Mouse (Mus musculus) liver, embryonic 13.5 days (tissue): Measurements from ENCODE around the gene Sertad2. TPM values are rescaled to one million over a fixed set of nuclear protein-coding genes. Genes with fewer than 3 reads are reported as not detected.

Source experiments
- ATAC-seq: fragments of 200-750 bp; cut with Nextera tagmentation; 2 replicates; pipeline ENCODE4 v1.8.0; 2017; ENCODE audit warnings: low read depth, mild to moderate bottlenecking, moderate number of reproducible peaks, moderate library complexity
- DNase-seq: peaks from one replicate; pipeline ENCODE4 v3.0.0; 2022
- H3K27ac ChIP-seq: fragments of 300-500 bp; sonication (generic); 2 replicates; pipeline ENCODE4 v1.5.1; 2015; ENCODE audit warnings: moderate library complexity, mild to moderate bottlenecking, inconsistent platforms
- H3K27me3 ChIP-seq: fragments of 300-500 bp; sonication (generic); 2 replicates; pipeline ENCODE4 v1.6.1; 2015; ENCODE audit warnings: mild to moderate bottlenecking, inconsistent platforms
- H3K36me3 ChIP-seq: fragments of 300-500 bp; sonication (generic); 2 replicates; pipeline ENCODE4 v1.6.1; 2015; ENCODE audit warnings: mild to moderate bottlenecking, inconsistent platforms
- H3K4me1 ChIP-seq: fragments of 300-500 bp; sonication (generic); replicated peaks from 2 replicates; pipeline ENCODE4 v1.6.1; 2015; ENCODE audit warnings: inconsistent platforms
- H3K4me2 ChIP-seq: fragments of 300-500 bp; sonication (generic); 2 replicates; pipeline ENCODE4 v1.6.1; 2015; ENCODE audit warnings: inconsistent platforms, mild to moderate bottlenecking, moderate library complexity
- H3K4me3 ChIP-seq: fragments of 300-500 bp; sonication (generic); replicated peaks from 2 replicates; pipeline ENCODE4 v1.5.1; 2015; ENCODE audit warnings: mild to moderate bottlenecking, inconsistent platforms
- H3K9ac ChIP-seq: fragments of 300-500 bp; sonication (generic); 2 replicates; pipeline ENCODE4 v1.6.1; 2015; ENCODE audit warnings: mild to moderate bottlenecking, inconsistent platforms
- H3K9me3 ChIP-seq: fragments of 300-500 bp; sonication (generic); replicated peaks from 2 replicates; pipeline ENCODE4 v1.6.1; 2016; ENCODE audit warnings: inconsistent platforms
- WGBS: fragments of 180-500 bp; shearing (Covaris S2); methylation state at CpG from one replicate; pipeline ENCODE4 v1.1.7; 2015; ENCODE audit not compliant: insufficient replicate concordance; 5-methylcytosine and 5-hydroxymethylcytosine counted together
- polyA plus RNA-seq: library from polyadenylated mRNA; unstranded; fragments of >200 nt; fragmentation: Nextera tagmentation; extraction: Ambion mirVana; gene quantifications from 2 replicates; pipeline ENCODE4 v1.2.1, GENCODE M21; 2015

Sertad2 gene
- polyA plus RNA-seq, 1 experiment from 2014 or later: 37.4 TPM

DNA sequence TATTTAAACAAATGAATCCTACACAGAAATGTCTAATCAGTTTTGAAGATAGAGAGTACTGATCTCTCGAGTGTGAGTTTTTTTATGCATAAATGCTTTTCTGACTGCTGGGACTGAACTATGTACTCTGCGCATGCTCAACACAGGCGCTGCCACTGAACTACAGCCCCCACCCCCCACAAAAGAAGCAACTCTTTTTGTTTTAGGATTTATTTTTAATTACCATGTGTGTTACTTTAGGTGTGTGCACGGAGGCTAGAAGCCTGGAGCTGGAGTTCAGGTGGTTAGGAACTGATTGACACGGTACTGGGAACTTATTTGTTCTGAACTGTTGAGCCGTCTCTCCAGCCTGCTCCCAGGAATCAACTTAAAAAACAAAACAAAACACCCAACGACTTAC lies 7.1 kb downstream of the Sertad2 start:
- Histone ChIP-seq H3K27me3 (0 out of 2 replicates have a peak, but pooled peaks cover 3% of the 10 kb centered on the region), H3K4me1 (peaks cover 19% of the 10 kb centered on the region), H3K4me2 (no peak overlapping the region), H3K9me3 (no peaks in the 10 kb centered on the region), H3K27ac (no peak overlapping the region), H3K4me3 (no peak overlapping the region), H3K9ac (no peak overlapping the region), H3K36me3 (no peaks in the 10 kb centered on the region)
- ATAC-seq: no peak
- WGBS: 70% methylated on average over 7 of the region's 7 CpGs
- DNase-seq: no peak

DNA sequence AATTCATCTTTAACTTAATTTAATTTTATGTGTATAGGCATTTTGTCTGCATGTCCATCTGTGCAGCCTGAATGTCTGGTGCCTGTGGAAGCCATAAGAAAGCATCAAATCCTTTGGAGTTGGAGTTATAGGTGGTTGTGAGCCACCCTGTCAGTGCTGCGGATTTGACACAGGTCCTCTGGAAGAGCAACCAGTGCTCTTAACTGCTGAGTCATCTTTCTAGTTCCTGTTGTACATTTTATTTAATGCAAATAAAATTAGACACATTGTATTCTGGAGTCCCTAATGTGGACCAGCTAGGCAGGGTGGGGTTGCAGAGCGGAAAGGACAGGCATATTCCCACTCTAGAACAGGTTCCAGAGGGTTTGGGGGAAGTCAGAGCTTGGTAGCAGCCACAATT lies 9.0 kb downstream of the Sertad2 start:
- no peaks in the 10 kb centered on the region for H3K36me3 ChIP-seq
- no peaks in the 10 kb centered on the region for H3K9me3 ChIP-seq
- H3K27me3 ChIP-seq: no peaks in the 10 kb centered on the region
- H3K27ac ChIP-seq: no peak overlapping the region
- 81% methylated on average over 2 of the region's 2 CpGs for WGBS
- H3K9ac ChIP-seq: no peak overlapping the region
- H3K4me3 ChIP-seq: no peak overlapping the region
- peaks cover 37% of the 10 kb centered on the region for H3K4me1 ChIP-seq
- no peak for ATAC-seq
- no peak for DNase-seq
- H3K4me2 ChIP-seq: no peak overlapping the region

DNA sequence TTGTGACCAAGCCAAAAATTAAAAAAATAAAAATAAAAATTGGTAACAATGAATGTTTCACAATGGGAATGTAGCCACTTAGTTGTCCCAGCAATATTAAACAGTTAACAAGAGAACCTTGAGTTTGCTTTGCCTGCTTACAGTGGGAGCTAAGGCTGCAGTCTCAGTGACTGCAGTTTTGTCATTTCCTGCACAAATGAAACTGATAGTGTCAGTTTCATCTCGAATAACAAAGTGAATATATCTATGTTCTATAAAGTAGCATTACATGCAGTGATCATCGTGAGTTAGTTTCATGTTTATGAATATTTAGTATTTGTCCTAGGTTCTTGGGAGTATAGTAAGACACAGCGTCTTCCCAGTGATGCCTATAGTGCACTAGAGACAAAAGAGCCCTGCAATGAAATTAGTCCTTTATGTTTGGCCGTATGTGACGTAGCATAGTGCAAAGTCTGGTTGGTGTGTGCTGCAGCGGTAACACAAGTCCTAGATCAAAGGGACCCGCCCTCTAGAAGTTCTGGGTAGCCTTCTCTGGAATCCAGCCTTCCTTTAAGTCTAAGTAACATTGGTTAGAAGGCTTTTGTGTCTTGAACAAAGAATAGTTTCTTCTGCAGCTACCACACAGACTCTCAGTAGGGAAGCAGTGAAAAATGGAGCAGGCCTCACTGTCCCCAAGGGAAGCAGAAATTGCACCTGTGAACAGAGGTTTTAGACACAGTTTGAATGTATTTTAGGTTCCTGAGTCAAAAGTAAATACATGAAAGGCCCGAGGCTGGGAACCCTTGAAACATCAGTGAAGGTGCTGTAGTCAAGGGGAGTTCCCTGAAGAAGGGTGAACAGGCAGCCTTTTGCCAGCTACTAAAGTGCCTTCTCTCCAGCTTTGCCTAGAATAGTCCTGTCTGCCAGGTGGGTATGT lies 10.0 kb downstream of the Sertad2 start:
- peaks cover 43% of the 10 kb centered on the region for H3K4me1 ChIP-seq
- no peaks in the 10 kb centered on the region for H3K27me3 ChIP-seq
- no peak overlapping the region for H3K4me2 ChIP-seq
- no peak overlapping the region for H3K27ac ChIP-seq
- DNase-seq: no peak
- WGBS: 73% methylated on average over 8 of the region's 8 CpGs
- H3K4me3 ChIP-seq: no peak overlapping the region
- H3K9ac ChIP-seq: no peak overlapping the region
- no peaks in the 10 kb centered on the region for H3K36me3 ChIP-seq
- ATAC-seq: no peak
- H3K9me3 ChIP-seq: no peaks in the 10 kb centered on the region

DNA sequence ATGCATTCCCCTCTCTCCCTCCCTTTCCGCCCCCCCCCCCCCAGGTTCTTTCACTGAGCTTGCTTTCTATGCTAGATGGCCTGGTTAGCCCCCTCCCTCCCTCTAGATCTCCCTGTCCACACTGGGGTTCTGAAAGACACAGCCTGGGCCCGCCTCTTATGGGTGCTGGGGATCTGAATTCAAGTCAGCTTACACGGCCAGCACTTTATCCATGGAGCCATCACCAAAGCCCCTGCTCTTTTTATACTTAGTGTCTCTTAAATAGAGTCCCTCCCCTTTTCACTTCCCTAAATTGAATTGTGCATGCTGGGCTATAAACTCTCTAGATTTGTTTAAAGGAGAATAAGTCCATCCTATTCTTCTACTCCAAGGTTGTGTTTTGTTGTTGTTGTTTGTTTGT lies 12.6 kb downstream of the Sertad2 start:
- Histone ChIP-seq H3K4me1 (peaks cover 66% of the 10 kb centered on the region), H3K27ac (peak overlapping the region; percentile 48; the same call in 1 of the 2 replicates), H3K4me3 (no peak overlapping the region), H3K36me3 (no peaks in the 10 kb centered on the region), H3K9me3 (no peaks in the 10 kb centered on the region), H3K27me3 (no peaks in the 10 kb centered on the region), H3K9ac (no peak overlapping the region), H3K4me2 (no peak overlapping the region; the same call in 1 of the 2 replicates)
- WGBS: 44% methylated on average over 2 of the region's 3 CpGs
- DNase-seq: no peak
- ATAC-seq: no peak

DNA sequence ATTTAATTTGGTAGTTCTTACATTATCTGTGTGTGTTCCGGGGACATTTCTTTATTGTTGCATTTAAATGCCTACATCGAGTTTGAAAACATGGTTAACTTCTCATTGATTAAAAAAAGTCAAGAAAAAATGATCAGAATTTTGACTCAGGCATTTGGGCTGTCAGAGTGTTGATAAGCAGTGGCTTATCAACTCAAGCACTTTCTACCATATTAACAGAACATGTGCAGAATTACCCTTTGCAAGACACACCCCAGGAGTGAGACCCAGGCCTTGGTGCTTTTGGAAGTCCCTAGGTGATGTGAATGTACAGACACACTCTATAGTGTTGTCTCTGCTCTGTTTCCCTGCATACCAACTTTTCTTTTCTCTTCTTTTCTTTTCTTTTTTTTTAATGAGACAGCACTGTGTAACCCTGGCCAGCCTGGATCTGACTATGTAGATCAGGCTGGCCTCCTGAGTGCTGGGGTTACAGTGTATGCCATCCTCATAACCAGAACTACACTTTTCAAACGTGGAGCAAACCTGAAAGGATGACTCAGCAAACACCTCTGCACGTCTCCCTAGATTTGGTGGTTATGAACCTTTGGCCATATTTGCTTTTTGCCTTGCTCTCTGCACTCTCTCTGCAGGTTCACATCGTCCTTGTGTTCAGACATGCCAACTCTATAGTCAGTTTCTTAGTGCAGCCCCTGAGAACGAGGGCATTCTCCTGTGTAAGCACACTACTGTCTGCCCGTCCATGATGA lies 13.3 kb downstream of the Sertad2 start:
- H3K4me1 ChIP-seq: peaks cover 72% of the 10 kb centered on the region
- no peaks in the 10 kb centered on the region for H3K9me3 ChIP-seq
- peak; percentile 82 for ATAC-seq
- no peak overlapping the region for H3K4me3 ChIP-seq
- no peak overlapping the region for H3K9ac ChIP-seq
- H3K4me2 ChIP-seq: peak overlapping the region; percentile 30
- DNase-seq: no peak
- no peaks in the 10 kb centered on the region for H3K27me3 ChIP-seq
- WGBS: 44% methylated on average over 7 of the region's 7 CpGs
- peak overlapping the region; percentile 61 for H3K27ac ChIP-seq
- H3K36me3 ChIP-seq: no peaks in the 10 kb centered on the region

DNA sequence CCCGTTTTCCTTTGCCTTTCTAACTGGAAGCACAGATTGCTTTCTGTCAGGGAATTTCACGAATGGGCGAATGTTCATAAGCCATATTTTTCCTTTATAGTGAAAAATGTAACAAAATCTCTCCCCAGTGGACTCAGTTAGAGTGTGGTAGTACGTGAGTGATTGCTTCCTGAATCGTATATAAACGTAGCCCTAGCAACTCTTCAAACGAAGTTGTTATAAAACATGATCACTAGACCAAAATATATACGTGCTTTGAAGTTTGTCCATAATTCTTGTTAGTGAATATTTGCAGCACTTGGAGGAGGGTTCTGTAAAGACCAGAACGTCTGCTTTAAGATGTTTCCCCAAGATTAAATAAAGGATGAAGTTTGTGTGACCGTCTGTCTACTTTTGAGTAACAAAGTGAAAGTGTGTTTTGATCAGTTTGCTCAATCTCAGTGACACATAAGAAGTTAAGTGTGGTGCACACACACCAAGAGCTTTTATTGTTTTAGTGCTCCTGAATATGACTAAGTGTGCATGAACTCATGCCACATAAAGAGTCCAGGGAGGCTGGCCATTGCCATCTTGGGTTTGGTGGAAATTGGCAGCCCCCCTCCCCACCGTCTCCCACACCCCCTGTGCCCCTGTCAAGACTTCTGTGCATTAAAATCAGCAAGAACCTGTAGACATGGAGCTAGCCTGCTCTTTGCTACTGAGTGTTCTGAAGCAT lies 16.3 kb downstream of the Sertad2 start:
- no peak for DNase-seq
- 64% methylated on average over 11 of the region's 11 CpGs for WGBS

DNA sequence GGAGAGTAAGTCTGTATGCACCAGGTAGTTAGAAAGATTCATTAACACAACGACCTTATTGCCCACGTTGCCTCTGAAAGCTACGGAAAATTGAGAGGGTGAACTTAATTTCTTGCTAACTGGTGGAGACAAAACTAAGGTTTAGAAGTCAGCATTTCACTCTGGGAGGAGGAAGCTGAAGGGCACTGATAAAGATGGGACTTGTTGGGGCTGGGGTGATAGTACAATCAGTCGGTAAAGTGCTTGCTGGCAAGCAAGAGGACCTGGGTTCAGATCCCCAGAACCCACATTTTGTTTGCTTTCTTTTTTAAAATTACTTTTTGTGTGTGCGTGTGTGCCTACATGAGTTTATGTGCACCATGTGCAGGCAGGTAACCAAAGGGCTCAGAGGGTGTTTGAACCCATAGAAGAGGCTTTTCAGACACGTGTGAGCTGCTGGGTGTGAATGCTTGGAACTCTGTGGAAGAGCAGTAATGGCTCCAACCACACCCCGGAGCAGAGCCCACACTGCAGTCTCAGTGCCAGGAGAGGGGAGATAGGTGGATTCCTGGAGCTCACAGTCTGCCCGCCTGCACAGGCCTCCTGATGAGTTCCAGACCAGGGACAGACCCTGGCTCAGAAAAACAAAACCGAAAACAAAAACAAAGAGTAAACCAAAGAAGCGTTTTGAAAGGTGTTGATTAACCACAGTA lies 17.0 kb downstream of the Sertad2 start:
- 42% methylated on average over 10 of the region's 10 CpGs for WGBS
- DNase-seq: peak; percentile 39
- Histone ChIP-seq H3K9me3 (no peaks in the 10 kb centered on the region), H3K4me2 (peak overlapping the region; percentile 39), H3K27ac (peak overlapping the region; percentile 70), H3K4me1 (peaks cover 68% of the 10 kb centered on the region), H3K36me3 (no peaks in the 10 kb centered on the region), H3K27me3 (no peaks in the 10 kb centered on the region), H3K4me3 (0 out of 2 replicates have a peak overlapping the region, but pooled peaks have one; percentile 1), H3K9ac (peak overlapping the region; percentile 8; the same call in 1 of the 2 replicates)
- peak; percentile 72 for ATAC-seq

More for the DNA sequence above, 16.3 kb downstream of the Sertad2 start:
- no peak for ATAC-seq
- no peaks in the 10 kb centered on the region for H3K27me3 ChIP-seq
- H3K27ac ChIP-seq: peak overlapping the region; percentile 70
- H3K4me1 ChIP-seq: peaks cover 72% of the 10 kb centered on the region
- H3K4me3 ChIP-seq: no peak overlapping the region
- no peaks in the 10 kb centered on the region for H3K9me3 ChIP-seq
- no peak overlapping the region for H3K9ac ChIP-seq
- no peaks in the 10 kb centered on the region for H3K36me3 ChIP-seq
- H3K4me2 ChIP-seq: peak overlapping the region; percentile 39; the same call in 1 of the 2 replicates

DNA sequence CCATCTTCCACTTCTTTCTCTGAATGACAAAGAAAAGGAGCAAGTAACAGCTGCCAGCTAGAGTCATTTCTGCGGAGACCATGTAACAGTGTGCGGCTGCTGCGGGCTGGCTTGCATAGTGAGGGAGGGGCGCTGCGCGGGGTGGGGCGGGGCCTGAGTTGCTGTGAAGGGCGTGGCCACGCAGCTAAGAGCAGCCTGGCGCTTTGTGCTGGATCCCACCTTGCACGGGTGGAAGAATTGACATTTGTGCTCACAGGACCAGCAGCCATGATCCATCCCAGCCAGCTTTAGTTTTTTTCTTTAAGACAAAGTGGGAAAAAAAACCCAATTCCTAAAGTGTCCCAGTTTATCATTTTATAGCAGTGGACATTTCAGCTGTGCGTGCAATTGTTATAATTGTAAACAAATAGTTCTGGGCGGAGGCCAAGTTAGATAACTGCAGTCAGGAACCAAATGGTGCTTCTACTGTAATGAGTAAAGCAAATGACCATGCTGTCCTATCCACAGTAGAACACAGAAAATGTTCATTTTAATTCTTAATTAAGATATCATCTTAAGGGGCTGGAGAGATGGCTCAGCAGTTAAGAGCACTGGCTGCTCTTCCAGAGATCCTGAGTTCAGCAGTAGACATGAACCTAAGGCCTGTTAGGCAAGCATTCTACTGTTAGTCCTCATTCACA lies 18.4 kb downstream of the Sertad2 start:
- peak overlapping the region; percentile 48 for H3K4me3 ChIP-seq
- no peaks in the 10 kb centered on the region for H3K36me3 ChIP-seq
- no peaks in the 10 kb centered on the region for H3K27me3 ChIP-seq
- peak; percentile 36 for DNase-seq
- 5% methylated on average over 13 of the region's 13 CpGs for WGBS
- peak; percentile 85 for ATAC-seq
- H3K27ac ChIP-seq: peak overlapping the region; percentile 44; the same call in 1 of the 2 replicates
- H3K9ac ChIP-seq: peak overlapping the region; percentile 54; the same call in 1 of the 2 replicates
- H3K4me1 ChIP-seq: peaks cover 61% of the 10 kb centered on the region
- peak overlapping the region; percentile 72 for H3K4me2 ChIP-seq
- H3K9me3 ChIP-seq: no peaks in the 10 kb centered on the region

DNA sequence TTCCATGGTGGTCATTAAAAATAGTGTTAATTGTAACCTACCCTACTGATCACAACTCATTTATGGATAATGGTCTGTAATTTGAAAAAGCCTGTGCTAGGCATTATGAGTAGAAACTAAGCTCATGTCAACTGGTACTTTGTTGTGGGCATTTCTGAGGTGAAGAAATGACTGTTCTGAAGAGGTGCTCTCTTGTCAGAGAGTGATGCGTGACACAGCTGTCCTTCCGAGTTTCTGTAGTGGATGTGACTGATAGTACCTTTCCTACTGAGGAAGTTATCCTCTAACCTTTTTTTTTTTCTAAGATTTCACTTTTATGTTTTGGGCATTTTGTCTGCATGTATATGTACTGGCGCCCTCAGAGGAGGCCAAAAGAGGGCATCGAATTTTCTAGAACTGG lies 22.0 kb downstream of the Sertad2 start:
- no peak overlapping the region for H3K4me3 ChIP-seq
- H3K27me3 ChIP-seq: no peaks in the 10 kb centered on the region
- DNase-seq (no peak), ATAC-seq (no peak)
- H3K4me2 ChIP-seq: no peak overlapping the region
- H3K36me3 ChIP-seq: no peaks in the 10 kb centered on the region
- H3K9me3 ChIP-seq: no peaks in the 10 kb centered on the region
- no peak overlapping the region for H3K27ac ChIP-seq
- no peak overlapping the region for H3K9ac ChIP-seq
- WGBS: 69% methylated on average over 4 of the region's 4 CpGs
- peaks cover 32% of the 10 kb centered on the region for H3K4me1 ChIP-seq

DNA sequence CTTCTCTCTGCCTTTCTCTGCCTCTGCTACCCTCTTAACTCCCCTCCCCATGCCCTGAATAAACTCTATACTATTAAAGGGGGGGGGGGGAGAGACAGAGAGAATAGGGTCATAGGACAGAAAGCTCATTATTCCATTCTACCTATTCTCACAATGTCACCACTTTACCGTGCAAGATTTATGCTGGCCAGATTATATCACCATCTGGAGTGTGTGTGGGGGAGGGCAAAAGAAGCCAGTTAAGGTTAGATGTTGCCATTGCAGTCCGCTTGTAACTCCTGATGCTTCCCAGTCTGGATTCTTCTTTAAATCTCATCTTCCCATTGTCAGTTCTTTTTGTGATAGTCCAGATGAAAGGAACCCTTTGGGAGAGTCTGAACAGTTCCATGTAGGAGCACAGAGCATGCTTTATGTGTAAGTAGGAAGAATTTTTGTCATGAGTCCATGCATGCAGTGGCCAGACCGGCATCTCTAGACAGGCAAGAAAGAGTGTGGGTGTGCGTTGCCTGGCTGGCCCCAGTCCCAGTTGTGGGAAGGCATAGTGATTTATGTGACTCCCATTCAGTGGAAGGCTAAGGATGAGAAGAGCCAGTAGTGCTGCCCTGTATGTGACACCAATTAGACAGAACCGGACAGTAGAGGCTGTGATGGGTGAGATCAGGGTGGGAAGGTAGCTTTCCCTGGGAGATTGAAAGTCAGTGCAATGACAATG lies 28.8 kb downstream of the Sertad2 start:
- ATAC-seq: no peak
- Histone ChIP-seq H3K9ac (no peak overlapping the region), H3K4me3 (no peak overlapping the region), H3K27ac (no peak overlapping the region), H3K4me2 (no peak overlapping the region), H3K4me1 (0 out of 2 replicates have a peak, but pooled peaks cover 8% of the 10 kb centered on the region), H3K9me3 (no peaks in the 10 kb centered on the region), H3K36me3 (no peaks in the 10 kb centered on the region), H3K27me3 (no peaks in the 10 kb centered on the region)
- 69% methylated on average over 5 of the region's 5 CpGs for WGBS
- no peak for DNase-seq
